Mouse (Mus musculus) embryonic fibroblast, embryonic 13.5 days (primary cell): Measurements from ENCODE around the gene Ednra.

ENCODE experiments used
- CTCF ChIP-seq: IDR thresholded peaks from 2 replicates; pipeline ENCODE4 v1.5.1; 2011; ENCODE audit warnings: mild to moderate bottlenecking, control low read depth, low read length, moderate library complexity, borderline replicate concordance; ENCODE audit not compliant: insufficient read depth
- POLR2A ChIP-seq: IDR thresholded peaks from 2 replicates; pipeline ENCODE4 v1.6.1; 2011; ENCODE audit warnings: low read depth, mild to moderate bottlenecking, control low read depth, low read length, moderate library complexity

DNA sequence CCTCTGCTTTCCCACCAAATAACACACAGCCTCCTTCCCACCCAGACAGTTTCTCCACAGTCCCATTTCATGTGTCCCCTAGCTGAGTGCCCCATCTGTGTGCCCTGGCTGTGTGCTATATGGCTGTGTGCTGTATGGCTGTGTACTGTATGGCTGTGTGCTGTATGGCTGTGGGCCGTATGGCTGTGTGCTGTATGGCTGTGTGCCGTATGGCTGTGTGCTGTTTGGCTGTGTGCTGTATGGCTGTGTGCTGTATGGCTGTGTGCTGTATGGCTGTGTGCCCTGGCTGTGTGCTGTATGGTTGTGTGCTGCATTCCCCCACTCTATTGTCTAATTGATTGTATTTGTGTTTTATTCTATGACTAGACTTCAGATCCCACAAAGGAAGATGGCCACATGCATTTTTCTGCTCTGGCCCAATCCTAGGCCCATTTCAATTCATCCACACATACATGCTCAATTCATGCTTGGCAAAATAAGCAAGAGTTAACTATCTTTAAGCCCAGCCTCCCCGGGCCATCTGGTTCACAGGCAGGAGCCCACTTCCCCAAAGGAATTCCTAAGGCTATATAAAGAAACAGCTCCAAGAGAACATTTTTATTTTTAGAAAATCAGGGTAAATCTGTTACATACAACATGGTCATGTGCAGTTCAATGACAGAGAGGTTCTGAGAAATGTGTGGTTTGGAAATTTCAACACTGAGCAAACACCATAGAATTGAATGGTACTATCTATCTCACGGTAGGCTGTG, 53.5 kb downstream of the Ednra start:
- TF ChIP-seq POLR2A (no peak), CTCF (no peak)
